Mouse (Mus musculus) kidney, adult 11 months (tissue): ENCODE data around the gene 1810009A15Rik.
"Not testable (repeated sequence)": the region's sequence is repeated elsewhere in the genome, so short reads cannot be mapped to it uniquely, and the experiment has no call there.

Experiments
- DNase-seq: peaks from one replicate; pipeline ENCODE4 v3.0.0; 2022

1810009A15Rik gene

DNA sequence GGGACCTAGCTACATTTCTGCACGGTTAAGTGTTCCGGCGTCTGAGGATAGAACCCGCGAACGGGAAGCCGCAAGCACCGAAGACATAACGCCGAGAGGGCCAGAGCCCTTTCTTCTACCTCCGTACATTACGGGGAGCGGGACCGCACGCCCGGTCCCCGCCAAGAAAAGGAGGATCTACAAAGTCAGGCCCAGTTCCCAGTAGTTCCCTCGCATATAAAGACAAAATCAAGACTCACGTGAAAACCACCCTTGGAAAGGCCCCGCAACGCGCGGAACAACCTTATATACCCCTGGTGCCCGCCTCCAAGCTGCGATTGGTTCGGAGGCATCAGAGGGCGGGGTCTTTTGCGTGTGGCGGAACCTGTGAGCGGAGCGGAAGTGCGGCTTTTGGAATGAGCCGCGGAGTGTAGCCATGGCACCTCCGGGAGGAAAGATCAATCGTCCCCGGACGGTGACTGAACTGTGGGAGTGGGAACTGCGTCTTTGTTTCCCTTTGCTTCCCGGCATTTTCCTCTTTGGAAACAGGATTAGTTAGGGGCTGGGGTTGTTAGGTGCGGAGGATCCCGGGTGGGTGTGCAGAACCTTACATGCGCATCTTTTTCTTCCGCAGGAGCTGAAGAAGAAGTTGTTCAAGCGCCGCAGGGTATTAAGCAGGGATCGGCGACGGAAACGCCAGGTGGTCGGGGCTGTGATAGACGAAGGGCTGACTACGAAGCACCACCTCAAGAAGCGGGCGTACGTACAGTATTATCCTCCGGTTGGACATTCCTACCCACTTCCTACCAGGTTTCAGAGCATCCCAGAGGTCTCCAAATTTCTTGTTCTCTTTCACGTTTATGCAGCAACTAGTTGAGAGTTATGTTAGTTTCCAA, at the start of gene 1810009A15Rik, which contains the start of gene Gm49416:
TSS of gene 1810009A15Rik (plus strand) at position 343 of the 875 bp plus-strand sequence.
TSS of gene Gm49416 (plus strand) at position 416 of the 875 bp plus-strand sequence.
- peak; percentile 93 for DNase-seq

DNA sequence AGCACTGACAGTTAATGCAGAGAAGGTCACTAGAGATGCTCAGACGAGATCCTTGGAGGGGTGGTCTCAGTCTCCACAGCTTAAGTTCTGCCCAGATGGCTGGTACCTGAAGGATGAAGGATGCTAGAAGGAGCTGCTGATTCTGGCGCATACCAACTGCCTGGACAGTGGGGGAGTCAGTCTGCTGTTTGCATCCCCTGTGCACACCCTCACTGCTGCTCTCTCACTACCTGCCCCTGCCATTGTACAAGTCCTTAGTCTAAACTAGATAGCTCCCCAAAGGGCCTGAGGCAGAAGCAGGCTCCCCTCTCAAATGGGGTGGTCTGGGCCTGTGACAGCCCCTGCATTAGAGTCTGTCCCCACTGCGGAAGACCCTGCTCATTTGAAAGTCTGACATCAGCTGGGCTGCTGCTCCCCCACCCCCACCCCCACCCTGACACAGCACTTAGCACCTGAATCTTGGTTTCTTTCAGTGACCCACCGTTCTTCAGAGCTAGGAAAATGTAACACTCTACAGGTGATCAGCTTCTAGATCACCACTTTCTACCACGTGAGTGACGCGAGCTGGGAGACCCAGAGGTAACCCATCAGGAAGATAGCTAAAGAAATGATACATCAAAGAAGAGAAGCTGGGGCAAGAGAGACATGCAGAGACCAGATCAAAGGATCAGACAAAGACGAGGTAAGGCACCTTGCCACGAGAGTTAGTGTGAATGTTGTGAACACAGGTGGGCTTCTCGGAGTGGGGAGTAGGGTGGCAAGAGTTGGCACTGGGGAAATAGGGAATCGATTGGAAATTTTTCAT, 49.3 kb upstream of the 1810009A15Rik start, which contains the start of gene Gng3:
TSS of gene Gng3 (minus strand) at position 92 of the 805 bp plus-strand sequence.
- DNase-seq = no peak

- DNase-seq = peak; percentile 85
These were observed 48.5 kb upstream of the 1810009A15Rik start for GRCm38 (mm10) chr19:8839908-8840791.

DNA sequence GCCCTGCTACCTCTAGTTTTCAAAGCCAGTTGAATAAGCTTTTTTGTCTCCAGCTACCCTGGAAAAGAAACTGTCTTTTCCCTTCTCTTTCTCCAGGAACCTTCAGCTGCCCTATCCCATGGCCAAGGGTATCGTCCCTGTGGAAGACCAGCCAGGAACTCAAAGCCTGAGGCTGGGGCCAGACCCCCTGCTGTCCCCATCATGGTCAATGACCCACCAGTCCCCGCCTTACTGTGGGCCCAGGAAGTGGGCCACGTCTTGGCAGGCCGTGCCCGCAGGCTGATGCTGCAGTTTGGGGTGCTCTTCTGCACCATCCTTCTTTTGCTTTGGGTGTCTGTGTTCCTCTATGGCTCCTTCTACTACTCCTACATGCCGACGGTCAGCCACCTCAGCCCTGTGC, 47.6 kb upstream of the 1810009A15Rik start:
- no peak for DNase-seq

GRCm38 (mm10) chr19:8842961-8843360, 45.7 kb upstream of the 1810009A15Rik start:
- no peak for DNase-seq

DNA sequence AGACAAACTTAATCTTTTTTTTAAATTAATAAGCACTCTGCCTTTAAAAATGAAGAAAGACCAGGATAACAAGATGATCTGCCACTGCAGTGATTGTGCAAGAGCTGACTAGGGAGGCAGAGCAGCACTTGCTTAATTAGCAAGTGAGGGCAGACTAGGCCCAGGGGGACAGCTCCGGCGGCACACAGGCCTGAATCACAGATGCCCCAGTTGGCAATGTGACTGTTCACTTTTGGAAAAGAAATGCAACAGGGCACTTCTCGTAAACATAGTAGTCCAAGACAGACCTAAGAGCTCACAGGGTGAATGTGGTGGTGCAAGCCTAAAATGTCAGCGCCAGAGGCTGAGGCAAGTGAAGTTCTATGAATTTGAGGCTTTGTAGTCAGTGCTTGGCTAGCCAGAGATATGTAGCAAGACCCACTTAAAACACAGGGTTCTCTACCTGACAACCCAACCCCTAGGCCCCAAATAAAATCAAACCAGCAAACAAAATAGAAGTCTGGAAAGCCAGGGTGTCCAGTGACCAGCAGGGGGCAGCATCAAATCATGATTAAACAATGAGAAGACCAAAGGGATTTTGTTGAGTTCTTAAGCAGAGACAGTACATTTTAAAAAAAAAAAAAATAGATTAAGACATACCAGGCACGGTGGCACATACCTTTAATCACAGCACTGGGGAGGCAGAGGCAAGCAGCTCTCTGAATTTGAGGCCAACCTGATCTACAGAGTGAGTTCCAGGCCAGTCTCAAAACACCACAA, 44.1 kb upstream of the 1810009A15Rik start:
- peak; percentile 44 for DNase-seq

DNA sequence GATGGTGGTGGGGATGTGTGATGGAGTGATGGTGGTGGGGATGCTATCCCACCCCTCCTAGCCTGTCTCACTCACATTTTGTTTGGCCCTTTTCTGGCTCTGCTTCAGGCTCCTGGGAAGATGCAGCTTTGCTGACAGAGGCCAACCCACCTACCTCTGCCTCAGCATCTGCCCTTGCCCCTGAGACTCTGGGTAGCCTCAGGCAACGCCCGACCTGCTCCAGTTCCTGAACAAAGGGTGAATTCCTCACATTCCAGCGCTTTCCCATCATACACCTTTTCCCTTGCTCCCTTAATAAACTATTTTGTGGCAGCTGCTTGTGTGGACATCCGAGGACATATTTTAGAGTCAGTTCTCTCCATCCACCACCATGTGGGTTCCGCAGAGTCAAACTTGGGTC, 40.3 kb upstream of the 1810009A15Rik start:
- DNase-seq = no peak

DNA sequence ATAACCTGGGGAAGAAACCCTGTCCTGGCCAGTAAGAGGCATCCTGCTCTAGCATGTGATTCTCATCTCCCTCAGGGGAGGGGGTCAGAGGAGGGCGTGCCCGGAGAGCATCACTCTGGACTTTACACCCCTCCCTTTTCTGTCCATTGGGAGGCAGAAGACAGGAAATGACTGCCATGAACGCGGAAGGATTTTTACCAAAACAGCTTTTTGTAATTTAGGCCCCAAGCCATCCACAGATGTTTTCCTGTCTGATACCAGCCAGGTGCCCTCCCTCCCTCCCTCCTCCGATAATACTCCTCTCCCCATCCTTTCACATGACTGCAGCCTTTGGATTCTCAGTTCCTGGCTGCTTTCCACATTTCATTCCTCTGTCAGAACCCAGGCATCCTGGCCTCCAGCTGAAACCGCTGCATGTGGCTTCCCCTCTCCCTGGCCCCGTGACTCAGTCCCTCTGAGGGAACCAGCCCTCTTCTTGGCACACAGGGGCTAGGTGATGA, 38.2 kb upstream of the 1810009A15Rik start, which contains the start of gene Lrrn4cl:
TSS of gene Lrrn4cl (plus strand) at position 367 of the 500 bp plus-strand sequence.
- DNase-seq = no peak

- DNase-seq = no peak
These were observed 37.0 kb upstream of the 1810009A15Rik start for GRCm38 (mm10) chr19:8851639-8852038.

GRCm38 (mm10) chr19:8852236-8852928, 36.3 kb upstream of the 1810009A15Rik start:
- no peak for DNase-seq

DNA sequence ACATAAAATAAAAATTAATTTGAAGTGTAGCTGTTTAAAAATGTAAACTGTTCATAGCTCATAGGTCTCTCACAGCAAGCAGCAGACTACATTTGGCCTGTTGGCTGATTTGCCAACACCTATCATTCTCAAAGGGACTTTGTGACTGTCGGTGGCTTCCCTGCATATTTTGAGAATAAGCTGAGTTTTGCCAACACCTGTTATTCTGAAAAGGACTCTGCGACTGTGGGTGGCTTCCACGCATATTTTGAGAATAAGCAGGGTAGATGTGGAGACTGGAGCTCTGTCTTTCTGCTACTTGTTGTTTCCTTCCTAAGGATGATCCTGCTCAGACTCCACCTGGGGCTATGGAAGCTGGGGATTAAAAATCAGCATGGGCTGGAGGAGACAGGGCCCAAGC, 35.5 kb upstream of the 1810009A15Rik start:
- no peak for DNase-seq

DNA sequence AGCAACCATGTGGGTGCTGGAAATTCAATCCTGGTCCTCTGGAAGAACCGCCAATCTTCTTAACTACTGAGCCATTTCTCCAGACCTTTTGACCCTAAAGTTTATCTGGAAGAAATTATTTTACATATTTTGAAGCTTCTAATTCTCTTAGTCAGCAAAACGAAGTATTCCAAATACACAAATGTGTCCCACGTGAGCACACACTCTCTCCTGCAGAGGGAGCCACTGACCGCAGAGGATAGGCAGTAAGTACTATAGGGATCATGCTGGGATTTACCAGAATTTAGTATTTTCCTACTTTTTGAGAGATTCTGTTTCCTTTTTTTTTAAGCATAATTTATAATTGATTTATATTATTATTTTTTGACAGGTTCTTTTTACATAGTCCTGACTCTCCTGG, 31.0 kb upstream of the 1810009A15Rik start:
- DNase-seq = peak; percentile 45

GRCm38 (mm10) chr19:8859018-8859417, 29.6 kb upstream of the 1810009A15Rik start:
- DNase-seq = no peak

DNA sequence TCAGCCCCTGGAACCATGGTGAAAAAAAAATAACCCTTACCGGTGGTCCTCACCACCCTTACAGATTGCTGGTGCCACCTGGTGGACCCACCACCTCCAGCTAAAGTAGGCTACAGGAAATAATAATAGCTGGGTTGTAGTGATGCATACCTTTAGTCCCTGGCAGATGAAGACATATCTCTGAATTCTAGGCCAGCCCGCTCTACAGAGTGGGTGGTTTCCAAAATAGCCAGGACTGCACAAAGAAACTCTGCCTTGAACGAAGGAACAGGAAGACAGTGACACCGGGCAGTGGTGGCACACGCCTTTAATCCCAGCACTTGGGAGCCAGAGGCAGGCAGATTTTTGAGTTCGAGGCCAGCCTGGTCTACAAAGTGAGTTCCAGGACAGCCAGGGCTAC, 24.4 kb upstream of the 1810009A15Rik start:
- no peak for DNase-seq

DNA sequence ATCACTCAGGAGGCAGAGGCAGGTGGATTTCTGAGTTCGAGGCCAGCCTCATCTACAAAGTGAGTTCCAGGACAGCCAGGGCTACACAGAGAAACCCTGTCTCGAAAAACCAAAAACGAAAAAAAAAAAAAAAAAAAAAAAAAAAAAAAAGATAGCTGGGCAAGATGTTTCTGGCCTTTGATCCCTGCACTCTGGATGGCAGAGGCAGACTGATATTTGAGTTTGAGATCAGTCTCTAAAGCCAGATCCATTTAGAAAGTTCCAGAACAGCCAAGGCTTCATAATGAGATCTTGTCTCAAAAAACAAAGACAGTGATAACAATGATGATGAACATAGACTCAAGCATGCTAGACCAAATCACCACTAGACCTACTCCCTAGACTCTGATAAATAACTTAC, 18.3 kb upstream of the 1810009A15Rik start:
- not testable (repeated sequence) for DNase-seq

GRCm38 (mm10) chr19:8870838-8871237, 17.8 kb upstream of the 1810009A15Rik start:
- no peak for DNase-seq

DNA sequence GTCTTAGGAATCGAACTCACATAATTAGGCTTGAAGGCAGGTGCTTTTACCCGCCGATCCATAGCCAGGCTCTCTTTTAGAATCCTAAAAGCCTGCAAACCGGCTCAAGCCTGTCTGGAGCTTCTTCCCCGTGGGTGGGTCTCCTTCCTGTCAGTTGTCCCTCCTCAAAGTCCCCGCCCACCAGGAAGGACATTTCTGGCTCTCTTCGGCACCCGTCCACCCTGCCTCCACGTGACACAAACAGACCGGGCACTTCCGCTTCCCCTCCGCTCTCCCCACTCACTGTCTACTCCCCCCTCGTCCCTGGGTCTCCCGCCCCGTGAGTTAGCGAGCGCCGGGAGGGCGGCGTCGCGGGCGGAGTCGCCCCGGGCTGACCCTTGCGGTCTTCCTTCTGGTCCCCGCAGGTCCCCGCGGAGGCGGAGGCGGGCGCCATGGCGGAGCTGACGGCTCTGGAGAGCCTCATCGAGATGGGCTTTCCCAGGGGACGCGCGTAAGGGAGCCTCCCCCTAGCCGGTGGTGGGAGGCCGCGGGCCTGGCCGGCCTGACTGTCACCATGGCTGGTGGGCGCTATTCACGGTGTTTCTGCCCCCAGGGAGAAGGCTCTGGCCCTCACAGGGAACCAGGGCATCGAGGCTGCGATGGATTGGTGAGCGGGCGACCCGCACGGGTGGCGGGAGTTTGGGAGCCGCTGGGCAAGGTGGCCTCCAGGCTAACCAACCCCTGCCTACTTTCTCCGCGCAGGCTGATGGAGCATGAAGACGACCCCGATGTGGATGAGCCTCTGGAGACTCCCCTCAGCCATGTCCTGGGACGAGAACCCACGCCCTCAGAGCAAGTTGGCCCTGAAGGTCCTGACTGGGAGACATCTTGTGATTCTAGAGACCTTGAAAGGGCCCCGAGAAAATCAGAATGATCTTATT, 17.1 kb upstream of the 1810009A15Rik start, which contains the start of gene Ubxn1:
TSS of gene Ubxn1 (plus strand) at position 230 of the 920 bp plus-strand sequence.
- peak; percentile 98 for DNase-seq

GRCm38 (mm10) chr19:8872266-8872840, 16.3 kb upstream of the 1810009A15Rik start:
- DNase-seq = no peak

- DNase-seq = no peak
These were observed 13.6 kb upstream of the 1810009A15Rik start for GRCm38 (mm10) chr19:8875031-8875430.
